9 mouse cellular contexts compared by ENCODE assay signal in genomic region chr12:29952102-29952501, GRCm38 (mm10). TPM values are rescaled to one million over a fixed set of nuclear protein-coding genes. Genes with fewer than 3 reads are reported as not detected.
DNase-seq lines count a peak whose midpoint lies in the region; ATAC-seq and TF ChIP-seq lines count a peak whose summit lies in the region.
"Had no signal": no experiment of that assay in that cellular context is flagged by ENCODE, and none has a peak within 500 bp of the region (broad histone marks: within the 10 kb centered on the region; RNA-seq: fewer than 3 reads in every experiment).

No protein-coding gene starts in this region.

- no peak overlapping the region for H3K9ac ChIP-seq in midbrain, embryonic 16.5 days (ENCODE audit: low read depth, low read length)
- no peak overlapping the region for H3K9ac ChIP-seq in forebrain, embryonic 15.5 days (replicated peaks)
- no peak overlapping the region for H3K9ac ChIP-seq in hindbrain, embryonic 12.5 days
- H3K9ac ChIP-seq: limb, embryonic 15.5 days had no signal

- TF ChIP-seq CTCF in layer of hippocampus, adult 2 months (conservative IDR thresholded peaks at IDR 0.05): no peak

- no peak for ATAC-seq in midbrain, embryonic 16.5 days
- no peak for ATAC-seq in forebrain, embryonic 15.5 days (replicated peaks)
- no peak for ATAC-seq in hindbrain, embryonic 12.5 days (ENCODE audit: low FRiP score)

- no peak for DNase-seq in layer of hippocampus, adult 2 months (ENCODE audit: low spot score in 2 of 2)
- DNase-seq in layer of hippocampus, postnatal 36 days: no peak
- peak; percentile 29 to 57 for DNase-seq in gastrocnemius, postnatal 4 days (ENCODE audit: low spot score in 2 of 2)
- peak; percentile 90 for DNase-seq in kidney, adult 9 months
- peak; percentile 37 for DNase-seq in ovary, postnatal 10 days (ENCODE audit: low spot score)

- H3K27me3 ChIP-seq in midbrain, embryonic 16.5 days (ENCODE audit: control insufficient read depth, insufficient read depth, low read depth, low read length): no peaks in the 10 kb centered on the region
- no peaks in the 10 kb centered on the region for H3K27me3 ChIP-seq in forebrain, embryonic 15.5 days
- H3K27me3 ChIP-seq in hindbrain, embryonic 12.5 days: no peaks in the 10 kb centered on the region
- H3K27me3 ChIP-seq: limb, embryonic 15.5 days had no signal

- 76% methylated on average over 6 of the region's 6 CpGs for WGBS in midbrain, embryonic 16.5 days
- 85% methylated on average over 6 of the region's 6 CpGs for WGBS in forebrain, embryonic 15.5 days
- WGBS in hindbrain, embryonic 12.5 days: 80% methylated on average over 6 of the region's 6 CpGs

- H3K4me1 ChIP-seq in midbrain, embryonic 16.5 days (ENCODE audit: control insufficient read depth, insufficient read depth, low read length): peaks cover 7% of the 10 kb centered on the region; the same call in 1 of the 2 replicates
- H3K4me1 ChIP-seq in forebrain, embryonic 15.5 days: peaks cover 42% of the 10 kb centered on the region
- peaks cover 55% of the 10 kb centered on the region for H3K4me1 ChIP-seq in hindbrain, embryonic 12.5 days

- no peaks in the 10 kb centered on the region for H3K36me3 ChIP-seq in midbrain, embryonic 16.5 days (ENCODE audit: control insufficient read depth, insufficient read depth, low read length)
- no peaks in the 10 kb centered on the region; the same call in 1 of the 2 replicates for H3K36me3 ChIP-seq in forebrain, embryonic 15.5 days
- H3K36me3 ChIP-seq in hindbrain, embryonic 12.5 days: no peaks in the 10 kb centered on the region
- H3K36me3 ChIP-seq: limb, embryonic 15.5 days had no signal

- H3K9me3 ChIP-seq in midbrain, embryonic 16.5 days (replicated peaks; ENCODE audit: control insufficient read depth, low read length, poor library complexity, severe bottlenecking): no peaks in the 10 kb centered on the region
- no peaks in the 10 kb centered on the region for H3K9me3 ChIP-seq in forebrain, embryonic 15.5 days
- no peaks in the 10 kb centered on the region for H3K9me3 ChIP-seq in hindbrain, embryonic 12.5 days (replicated peaks)
- H3K9me3 ChIP-seq: limb, embryonic 15.5 days had no signal

- no peak overlapping the region for H3K4me3 ChIP-seq in layer of hippocampus, adult 2 months
- no peak overlapping the region for H3K4me3 ChIP-seq in midbrain, embryonic 16.5 days (ENCODE audit: low read depth, low read length)
- H3K4me3 ChIP-seq in forebrain, embryonic 15.5 days: no peak overlapping the region
- H3K4me3 ChIP-seq in hindbrain, embryonic 12.5 days: no peak overlapping the region
- H3K4me3 ChIP-seq: limb, embryonic 15.5 days had no signal

- no peak overlapping the region for H3K4me2 ChIP-seq in midbrain, embryonic 16.5 days (ENCODE audit: low read length)
- no peak overlapping the region for H3K4me2 ChIP-seq in forebrain, embryonic 15.5 days (replicated peaks)
- no peak overlapping the region for H3K4me2 ChIP-seq in hindbrain, embryonic 12.5 days (replicated peaks)
- H3K4me2 ChIP-seq: limb, embryonic 15.5 days had no signal

- peak overlapping the region; percentile 43 for H3K27ac ChIP-seq in layer of hippocampus, adult 2 months
- H3K27ac ChIP-seq in midbrain, embryonic 16.5 days (ENCODE audit: low read length): no peak overlapping the region
- H3K27ac ChIP-seq in forebrain, embryonic 15.5 days (replicated peaks): no peak overlapping the region
- no peak overlapping the region for H3K27ac ChIP-seq in hindbrain, embryonic 12.5 days
- H3K27ac ChIP-seq: limb, embryonic 15.5 days had no signal

RNA-seq across cellular contexts. Expression of gene Pxdn, which starts 14.7 kb away (rescaled TPM):
- total RNA-seq in layer of hippocampus, adult 2 months (2021): 10 to 100 TPM; 77.9 to 78.1 TPM
- total RNA-seq in layer of hippocampus, postnatal 36 days (2021): 10 to 100 TPM; 63.9 to 69.6 TPM
- total RNA-seq in gastrocnemius, postnatal 4 days (2021): 100 to 1,000 TPM; 150 to 160 TPM
- 52.0 and 53.3 TPM in 2 replicates for polyA plus RNA-seq in midbrain, embryonic 16.5 days (2015; fragmentation: Nextera tagmentation; extraction: Ambion mirVana)
- polyA plus RNA-seq in forebrain, embryonic 15.5 days (2015; fragmentation: Nextera tagmentation; extraction: Ambion mirVana): 39.7 and 41.9 TPM in 2 replicates
- polyA plus RNA-seq in hindbrain, embryonic 12.5 days (2016; fragmentation: Nextera tagmentation; extraction: Ambion mirVana): 93.8 and 103 TPM in 2 replicates

Comparison
In these comparisons a context has a peak if more than half of its experiments do, and no peak if none do; other contexts are left out.
1. DNase-seq: peak in gastrocnemius, postnatal 4 days (2 of 2), kidney, adult 9 months (single experiment) and ovary, postnatal 10 days (single experiment); none in layer of hippocampus, adult 2 months (0 of 2) and layer of hippocampus, postnatal 36 days (0 of 2).